Mouse (Mus musculus): ENCODE results near the gene Dmd. TPM values are rescaled to one million over a fixed set of nuclear protein-coding genes. Genes with fewer than 3 reads are reported as not detected.

The Dmd gene
- 0.05 and 0.25 TPM in 2 replicates for polyA plus RNA-seq (2012; ENCODE audit: low replicate concordance)

DNA sequence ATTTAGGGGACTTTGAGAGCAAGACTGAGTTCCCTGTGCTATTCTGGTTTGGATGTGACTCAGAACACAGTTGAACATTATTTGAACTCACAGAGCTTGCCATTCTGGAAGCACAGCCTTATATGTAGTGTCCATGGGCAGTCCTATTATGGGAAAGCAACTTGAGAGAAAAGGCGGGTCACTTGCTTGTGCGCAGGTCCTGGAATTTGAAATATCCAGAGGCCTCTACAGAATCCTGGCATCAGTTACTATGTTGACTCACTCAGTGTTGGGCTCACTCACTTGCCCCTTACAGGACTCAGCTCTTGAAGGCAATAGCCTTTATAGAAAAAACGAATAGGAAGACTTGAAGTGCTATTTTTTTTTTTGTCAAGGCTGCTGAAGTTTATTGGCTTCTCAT lies at the start of gene Dmd:
Gene Dmd, plus strand, starts transcription at position 241 of the 400 bp plus-strand sequence.

DNA sequence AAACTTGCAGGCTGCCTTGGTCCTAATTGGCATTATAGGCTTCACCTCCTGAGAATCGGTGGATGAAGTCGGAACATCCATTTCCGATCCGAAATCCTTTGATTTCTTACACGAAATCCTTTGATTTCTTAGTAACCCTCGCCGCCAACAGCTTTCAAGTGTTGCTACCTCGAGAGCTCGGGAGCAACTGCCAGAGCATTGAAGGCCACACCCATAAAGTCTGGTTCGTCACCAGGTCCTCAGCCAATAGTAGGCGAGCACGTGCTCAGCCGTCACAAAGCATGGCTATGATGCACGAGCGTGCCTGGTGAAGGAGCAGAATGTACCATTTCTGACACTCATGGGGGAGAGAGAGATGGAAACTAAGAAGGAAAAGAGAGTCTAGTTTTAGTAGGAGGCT lies 538.9 kb downstream of the Dmd start, which contains the start of gene Tsga8:
Gene Tsga8, minus strand, starts transcription at position 327 of the 400 bp plus-strand sequence.

DNA sequence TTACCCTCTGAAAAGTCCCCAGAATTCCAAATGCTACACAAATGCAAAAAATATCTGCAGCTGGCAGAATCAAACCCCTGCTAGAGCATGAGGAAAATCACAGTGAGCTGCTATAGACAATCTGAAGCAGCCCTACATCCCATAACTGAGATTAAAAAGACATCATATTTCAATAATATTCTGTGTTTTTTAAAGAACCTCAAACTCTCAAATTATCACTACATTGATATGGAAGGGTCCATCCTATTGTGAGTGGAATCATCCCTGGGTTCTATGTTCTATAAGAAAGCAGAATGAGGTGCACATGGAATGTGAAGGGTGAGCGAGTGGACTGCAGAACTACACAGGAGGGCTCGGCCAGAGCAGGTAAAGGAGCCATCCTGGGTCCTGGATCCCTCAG lies 2300.7 kb downstream of the Dmd start, which contains the start of gene Fthl17a:
Gene Fthl17a, plus strand, starts transcription at position 301 of the 400 bp plus-strand sequence.

All from leukemia stem cell, adult 10-12 weeks (primary cell).